Mouse (Mus musculus): ENCODE data around the gene Cort. TPM values are rescaled to one million over a fixed set of nuclear protein-coding genes. Genes with fewer than 3 reads are reported as not detected.

Gene Cort
- polyA plus RNA-seq, 1 experiment from 2014 or later = 0.63 TPM

Other genes starting within 250 kb of the Cort start
- gene Pex14, start 26.9 kb downstream of the Cort start, polyA plus RNA-seq (2014; fragmentation: Nextera tagmentation; extraction: Ambion mirVana) = 31.3 and 35.9 TPM in 2 replicates
- 24.9 and 25.3 TPM in 2 replicates for gene Dffa, start 22.6 kb downstream of the Cort start, polyA plus RNA-seq (2014; fragmentation: Nextera tagmentation; extraction: Ambion mirVana)
- 52.6 and 53.1 TPM in 2 replicates for gene Cenps, start 10.9 kb upstream of the Cort start, polyA plus RNA-seq (2014; fragmentation: Nextera tagmentation; extraction: Ambion mirVana)
- 47.4 and 50.7 TPM in 2 replicates for gene Pgd, start 40.0 kb upstream of the Cort start, polyA plus RNA-seq (2014; fragmentation: Nextera tagmentation; extraction: Ambion mirVana)
- 94.6 and 95.0 TPM in 2 replicates for gene Kif1b, start 180.9 kb upstream of the Cort start, polyA plus RNA-seq (2014; fragmentation: Nextera tagmentation; extraction: Ambion mirVana)

Measured in midbrain, embryonic 11.5 days (tissue).